ENCODE assay signal across 28 mouse cellular contexts in the genomic region with DNA sequence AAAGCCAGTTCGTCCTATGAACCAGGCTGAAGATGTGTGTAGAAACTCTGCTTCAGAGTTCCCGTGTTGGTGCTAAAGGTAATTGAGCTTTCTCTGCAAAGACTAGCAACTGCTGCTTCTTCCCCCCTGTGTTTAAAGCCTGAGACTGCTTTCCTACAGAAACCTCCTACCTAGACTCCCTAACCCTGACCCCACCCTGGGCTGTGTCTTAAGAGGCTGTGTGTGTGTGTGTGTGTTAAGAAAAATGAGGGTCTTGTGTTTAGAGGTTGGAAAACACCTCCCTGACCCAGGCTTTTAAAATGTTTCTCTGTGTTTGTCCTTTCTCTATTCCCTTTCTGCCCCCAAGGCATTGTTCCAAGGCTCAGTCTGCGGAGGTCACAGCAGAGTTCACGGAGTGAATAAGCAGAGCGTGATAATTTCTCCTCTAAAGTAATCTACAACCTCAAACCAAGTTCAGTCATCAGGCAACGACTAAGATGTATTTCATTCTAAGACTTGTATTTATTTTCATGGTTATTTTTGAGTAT.
A peak's percentile ranks its signal among the peaks of the same experiment; 100 is the strongest.
DNase-seq lines count a peak whose midpoint lies in the region; ATAC-seq and TF ChIP-seq lines count a peak whose summit lies in the region.
"Had no signal": no experiment of that assay in that cellular context is flagged by ENCODE, and none has a peak within 500 bp of the region (broad histone marks: within the 10 kb centered on the region; RNA-seq: fewer than 3 reads in every experiment).

No protein-coding gene starts in this region.

- H3K36me3 ChIP-seq in hindbrain, embryonic 10.5 days = no peaks in the 10 kb centered on the region
- no peaks in the 10 kb centered on the region for H3K36me3 ChIP-seq in hindbrain, embryonic 14.5 days (replicated peaks; ENCODE audit: control insufficient read depth, insufficient read depth)
- H3K36me3 ChIP-seq in midbrain, embryonic 11.5 days (ENCODE audit: control insufficient read depth, insufficient read depth, low read length) = no peaks in the 10 kb centered on the region
- no peaks in the 10 kb centered on the region for H3K36me3 ChIP-seq in midbrain, embryonic 14.5 days (ENCODE audit: control insufficient read depth, insufficient read depth, low read length)
- H3K36me3 ChIP-seq in embryonic facial prominence, embryonic 10.5 days (replicated peaks) = no peaks in the 10 kb centered on the region
- H3K36me3 ChIP-seq: embryonic facial prominence, embryonic 12.5 days; heart, embryonic 10.5 days; hindbrain, embryonic 15.5 days; intestine, embryonic 15.5 days; liver, embryonic 13.5 days; stomach, embryonic 15.5 days had no signal

- peak overlapping the region; percentile 66; the same call in 1 of the 2 replicates for H3K27ac ChIP-seq in hindbrain, embryonic 10.5 days
- no peak overlapping the region for H3K27ac ChIP-seq in hindbrain, embryonic 14.5 days
- H3K27ac ChIP-seq in midbrain, embryonic 11.5 days (ENCODE audit: low read depth, low read length) = no peak overlapping the region
- no peak overlapping the region for H3K27ac ChIP-seq in midbrain, embryonic 14.5 days (replicated peaks; ENCODE audit: low read depth, low read length)
- H3K27ac ChIP-seq in embryonic facial prominence, embryonic 10.5 days (replicated peaks) = no peak overlapping the region; the same call in 1 of the 2 replicates
- no peak overlapping the region for H3K27ac ChIP-seq in layer of hippocampus, adult 2 months
- H3K27ac ChIP-seq: embryonic facial prominence, embryonic 12.5 days; heart, embryonic 10.5 days; hindbrain, embryonic 15.5 days; intestine, embryonic 15.5 days; left cerebral cortex, adult 2 months; liver, embryonic 13.5 days; stomach, embryonic 15.5 days had no signal

- WGBS in hindbrain, embryonic 10.5 days = 26% methylated on average over 6 of the region's 6 CpGs
- WGBS in hindbrain, embryonic 14.5 days = 17% methylated on average over 6 of the region's 6 CpGs
- 21% methylated on average over 6 of the region's 6 CpGs for WGBS in midbrain, embryonic 11.5 days
- WGBS in midbrain, embryonic 14.5 days = 21% methylated on average over 6 of the region's 6 CpGs
- WGBS in embryonic facial prominence, embryonic 10.5 days = 18% methylated on average over 6 of the region's 6 CpGs

- no peak overlapping the region for H3K4me3 ChIP-seq in hindbrain, embryonic 10.5 days
- H3K4me3 ChIP-seq in hindbrain, embryonic 14.5 days (replicated peaks; ENCODE audit: low read length) = no peak overlapping the region
- no peak overlapping the region for H3K4me3 ChIP-seq in midbrain, embryonic 11.5 days (ENCODE audit: low read depth, low read length)
- H3K4me3 ChIP-seq in midbrain, embryonic 14.5 days (replicated peaks; ENCODE audit: low read depth, low read length) = no peak overlapping the region
- no peak overlapping the region for H3K4me3 ChIP-seq in embryonic facial prominence, embryonic 10.5 days
- no peak overlapping the region for H3K4me3 ChIP-seq in layer of hippocampus, adult 2 months
- H3K4me3 ChIP-seq: embryonic facial prominence, embryonic 12.5 days; heart, embryonic 10.5 days; hindbrain, embryonic 15.5 days; intestine, embryonic 15.5 days; left cerebral cortex, adult 2 months; liver, embryonic 13.5 days; stomach, embryonic 15.5 days had no signal

- H3K9me3 ChIP-seq in hindbrain, embryonic 10.5 days = no peaks in the 10 kb centered on the region
- H3K9me3 ChIP-seq in hindbrain, embryonic 14.5 days (ENCODE audit: control insufficient read depth, low read length) = no peaks in the 10 kb centered on the region
- no peaks in the 10 kb centered on the region for H3K9me3 ChIP-seq in midbrain, embryonic 11.5 days (ENCODE audit: control insufficient read depth, low read length)
- no peaks in the 10 kb centered on the region for H3K9me3 ChIP-seq in midbrain, embryonic 14.5 days (ENCODE audit: control insufficient read depth, low read length)
- no peaks in the 10 kb centered on the region for H3K9me3 ChIP-seq in embryonic facial prominence, embryonic 10.5 days
- H3K9me3 ChIP-seq: embryonic facial prominence, embryonic 12.5 days; heart, embryonic 10.5 days; hindbrain, embryonic 15.5 days; intestine, embryonic 15.5 days; liver, embryonic 13.5 days; stomach, embryonic 15.5 days had no signal

- peaks cover 13% of the 10 kb centered on the region for H3K4me1 ChIP-seq in hindbrain, embryonic 10.5 days (replicated peaks)
- no peaks in the 10 kb centered on the region for H3K4me1 ChIP-seq in hindbrain, embryonic 14.5 days (replicated peaks; ENCODE audit: control insufficient read depth, insufficient read depth, low read length)
- peaks cover 6% of the 10 kb centered on the region; the same call in 1 of the 2 replicates for H3K4me1 ChIP-seq in midbrain, embryonic 11.5 days (ENCODE audit: control insufficient read depth, insufficient read depth, low read length)
- H3K4me1 ChIP-seq in midbrain, embryonic 14.5 days (ENCODE audit: control insufficient read depth, insufficient read depth, low read length) = no peaks in the 10 kb centered on the region
- H3K4me1 ChIP-seq in embryonic facial prominence, embryonic 10.5 days = peaks cover 14% of the 10 kb centered on the region
- H3K4me1 ChIP-seq: heart, embryonic 10.5 days; hindbrain, embryonic 15.5 days; intestine, embryonic 15.5 days; liver, embryonic 13.5 days; stomach, embryonic 15.5 days had no signal

- ATAC-seq in hindbrain, embryonic 14.5 days (ENCODE audit: low FRiP score) = no peak
- ATAC-seq in midbrain, embryonic 11.5 days (ENCODE audit: low FRiP score) = peak; percentile 79
- no peak for ATAC-seq in midbrain, embryonic 14.5 days (ENCODE audit: low FRiP score, low TSS enrichment)
- ATAC-seq: CD4-positive, CD25-positive, alpha-beta regulatory T cell, adult 4 months; forebrain, embryonic 14.5 days; intestine, embryonic 15.5 days had no signal

- no peak overlapping the region for H3K4me2 ChIP-seq in hindbrain, embryonic 14.5 days (replicated peaks)
- no peak overlapping the region for H3K4me2 ChIP-seq in midbrain, embryonic 11.5 days
- H3K4me2 ChIP-seq in midbrain, embryonic 14.5 days (ENCODE audit: low read length) = no peak overlapping the region
- H3K4me2 ChIP-seq: embryonic facial prominence, embryonic 12.5 days; hindbrain, embryonic 15.5 days; intestine, embryonic 15.5 days; liver, embryonic 13.5 days; stomach, embryonic 15.5 days had no signal

- no peak overlapping the region for H3K9ac ChIP-seq in hindbrain, embryonic 14.5 days
- no peak overlapping the region for H3K9ac ChIP-seq in midbrain, embryonic 11.5 days (ENCODE audit: low read length)
- H3K9ac ChIP-seq in midbrain, embryonic 14.5 days (replicated peaks; ENCODE audit: low read length) = no peak overlapping the region
- H3K9ac ChIP-seq: embryonic facial prominence, embryonic 12.5 days; hindbrain, embryonic 15.5 days; intestine, embryonic 15.5 days; liver, embryonic 13.5 days; stomach, embryonic 15.5 days had no signal

- TF ChIP-seq CTCF in layer of hippocampus, adult 2 months (conservative IDR thresholded peaks at IDR 0.05) = no peak

- H3K27me3 ChIP-seq in hindbrain, embryonic 10.5 days (ENCODE audit: insufficient read depth, poor library complexity, severe bottlenecking) = no peaks in the 10 kb centered on the region
- no peaks in the 10 kb centered on the region for H3K27me3 ChIP-seq in hindbrain, embryonic 14.5 days (ENCODE audit: control insufficient read depth, insufficient read depth, low read length)
- no peaks in the 10 kb centered on the region for H3K27me3 ChIP-seq in midbrain, embryonic 11.5 days (ENCODE audit: control insufficient read depth, insufficient read depth, low read length)
- H3K27me3 ChIP-seq in midbrain, embryonic 14.5 days (ENCODE audit: control insufficient read depth, insufficient read depth, low read length) = no peaks in the 10 kb centered on the region
- no peaks in the 10 kb centered on the region for H3K27me3 ChIP-seq in embryonic facial prominence, embryonic 10.5 days (replicated peaks; ENCODE audit: low read depth, poor library complexity, severe bottlenecking)
- H3K27me3 ChIP-seq: embryonic facial prominence, embryonic 12.5 days; hindbrain, embryonic 15.5 days; intestine, embryonic 15.5 days; liver, embryonic 13.5 days; stomach, embryonic 15.5 days had no signal

- peak; percentile 14 for DNase-seq in hindbrain, embryonic 10.5 days (ENCODE audit: low spot score)
- no peak for DNase-seq in hindbrain, embryonic 14.5 days (ENCODE audit: low spot score)
- peak; percentile 87 for DNase-seq in midbrain, embryonic 11.5 days (ENCODE audit: low spot score, missing footprints)
- DNase-seq in midbrain, embryonic 14.5 days = no peak
- peak; percentile 41 for DNase-seq in embryonic facial prominence, embryonic 10.5 days (ENCODE audit: low spot score)
- DNase-seq in retina, postnatal 1 day = peak; percentile 49
- no peak for DNase-seq in layer of hippocampus, adult 2 months (ENCODE audit: low spot score in 2 of 2)
- no peak for DNase-seq in cerebellum, adult 8-10 months
- DNase-seq: adrenal gland, postnatal 36 days; cerebellum, adult 11 months; cerebellum, postnatal 10 days; gastrocnemius, postnatal 10 days; kidney, adult 8-10 months; kidney, postnatal 36 days; layer of hippocampus, adult 9-11 months; liver, embryonic 13.5 days; lung, adult 2 months; right cerebral cortex, adult 18-20 months; thymus, adult 18-20 months; thymus, postnatal 36 days had no signal

Comparison
In these comparisons a context has a peak if more than half of its experiments do, and no peak if none do; other contexts are left out.
1. DNase-seq: peak in hindbrain, embryonic 10.5 days (single experiment), midbrain, embryonic 11.5 days (single experiment), embryonic facial prominence, embryonic 10.5 days (single experiment) and retina, postnatal 1 day (single experiment); none in hindbrain, embryonic 14.5 days (single experiment), midbrain, embryonic 14.5 days (single experiment), layer of hippocampus, adult 2 months (0 of 2) and cerebellum, adult 8-10 months (single experiment).